Mouse (Mus musculus): ENCODE data around the gene Mrtfb.
"Not testable (repeated sequence)": the region's sequence is repeated elsewhere in the genome, so short reads cannot be mapped to it uniquely, and the experiment has no call there.

Gene Mrtfb

DNA sequence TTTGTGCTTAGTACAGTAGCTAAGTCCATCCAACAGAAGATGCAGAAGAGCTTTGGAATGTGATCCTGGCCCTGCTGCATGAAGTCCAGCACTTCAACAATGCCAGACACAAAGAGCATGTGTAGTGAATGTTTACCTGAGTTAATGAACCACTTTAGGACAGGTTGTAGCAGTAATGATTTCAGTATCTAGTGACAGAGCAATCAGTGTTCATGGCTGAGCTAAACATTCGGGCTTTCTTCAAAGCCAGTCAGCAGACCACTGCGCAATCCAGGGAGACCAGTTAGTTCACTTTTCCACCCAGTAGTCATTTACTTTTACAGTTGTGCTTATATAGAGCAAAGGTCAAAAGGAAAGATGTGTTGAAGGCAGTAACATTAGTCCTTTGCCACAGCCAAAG, 20.0 kb downstream of the Mrtfb start:
- no peak for DNase-seq (ENCODE audit: low read depth, low spot score)

DNA sequence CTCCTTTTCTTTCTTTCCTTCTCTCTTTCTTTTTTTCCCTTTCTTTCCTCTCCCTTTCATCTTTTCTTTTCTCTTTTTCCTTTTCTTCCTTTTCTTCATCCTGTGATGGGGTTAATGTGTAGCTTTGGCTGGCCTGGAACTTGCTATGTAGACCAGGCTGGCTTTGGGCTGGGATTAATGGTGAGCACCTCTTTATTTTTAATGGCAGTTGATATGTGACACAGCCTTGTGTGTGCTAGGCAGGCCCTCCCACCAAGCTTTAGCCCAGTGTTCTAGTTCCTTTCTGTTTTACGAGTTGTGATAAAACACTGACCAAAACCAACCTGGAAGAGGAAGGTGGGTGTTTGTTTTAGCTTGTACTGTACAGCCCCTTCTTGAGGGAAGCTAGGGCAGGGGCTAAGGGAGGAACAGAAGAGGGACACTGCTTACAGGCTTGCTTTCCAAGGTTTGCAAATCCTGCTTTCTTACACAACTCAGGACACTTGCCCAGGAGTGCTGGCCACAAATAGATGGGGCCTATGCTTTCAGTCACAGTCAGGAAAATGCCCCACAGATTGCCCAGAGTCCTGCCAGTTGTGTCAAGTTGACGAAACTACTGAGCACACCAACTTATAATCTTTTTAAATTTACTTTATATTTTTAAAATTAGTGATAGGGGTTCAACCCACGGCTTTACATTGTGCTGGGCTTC, 20.6 kb downstream of the Mrtfb start:
- peak; percentile 8 for DNase-seq (ENCODE audit: low read depth, low spot score)

DNA sequence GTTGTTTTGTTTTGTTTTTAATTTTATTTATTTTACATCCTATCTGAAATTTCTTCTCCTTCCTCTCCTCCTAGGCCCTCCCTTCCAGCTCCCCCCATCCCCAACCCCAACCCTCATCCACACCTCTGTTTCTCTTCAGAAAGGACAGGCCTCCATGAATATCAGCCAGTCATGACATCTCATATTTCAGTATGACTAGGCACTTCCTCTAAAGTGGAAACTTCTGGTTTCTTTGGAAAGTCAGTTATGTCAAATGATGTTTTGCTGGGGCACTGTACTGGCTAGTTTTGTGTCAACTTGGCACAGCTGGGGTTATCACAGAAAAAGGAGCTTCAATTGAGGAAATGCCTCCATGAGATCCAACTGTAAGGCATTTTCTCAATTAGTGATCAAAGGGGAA, 30.1 kb downstream of the Mrtfb start:
- DNase-seq (ENCODE audit: low read depth, low spot score): not testable (repeated sequence)

DNA sequence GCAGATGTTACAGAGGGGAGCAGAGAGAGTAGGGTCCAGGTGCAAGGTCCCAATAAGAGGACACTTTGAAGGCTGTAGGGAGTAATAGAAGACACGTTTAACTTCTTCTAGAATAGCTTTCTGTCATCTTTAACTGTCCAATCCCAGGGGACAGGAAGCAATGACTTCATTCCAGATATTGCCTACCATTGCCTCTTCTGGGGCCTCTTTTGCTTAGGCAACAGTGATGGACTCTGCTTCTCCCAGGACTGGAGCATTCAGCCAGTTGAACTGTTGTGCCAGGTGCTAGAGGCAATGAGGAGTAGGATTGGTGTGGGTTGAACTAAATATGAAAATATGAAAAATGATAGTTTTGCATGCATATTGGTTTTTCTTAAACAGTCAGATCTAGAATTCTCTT, 41.6 kb downstream of the Mrtfb start:
- DNase-seq (ENCODE audit: low read depth, low spot score): no peak

DNA sequence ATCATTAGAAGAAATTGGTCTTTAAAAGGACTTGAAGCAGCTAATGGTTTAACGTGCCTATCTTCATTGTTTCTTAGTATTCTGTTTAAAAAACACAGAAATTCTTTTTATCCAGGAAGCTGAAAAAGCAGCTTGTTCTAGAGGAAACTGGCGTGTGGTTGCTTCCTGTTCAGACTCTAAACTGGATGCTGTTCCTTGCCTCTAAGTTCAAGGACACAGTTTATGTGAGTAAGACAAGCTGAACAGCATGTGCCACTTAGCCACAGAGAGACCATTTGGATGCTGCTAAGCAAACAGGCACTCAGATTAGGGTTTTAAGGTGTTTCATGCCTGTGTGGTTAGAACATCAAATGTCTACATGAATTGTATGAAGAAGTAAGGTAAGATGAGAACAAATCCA, 42.7 kb downstream of the Mrtfb start:
- DNase-seq (ENCODE audit: low read depth, low spot score): no peak

DNA sequence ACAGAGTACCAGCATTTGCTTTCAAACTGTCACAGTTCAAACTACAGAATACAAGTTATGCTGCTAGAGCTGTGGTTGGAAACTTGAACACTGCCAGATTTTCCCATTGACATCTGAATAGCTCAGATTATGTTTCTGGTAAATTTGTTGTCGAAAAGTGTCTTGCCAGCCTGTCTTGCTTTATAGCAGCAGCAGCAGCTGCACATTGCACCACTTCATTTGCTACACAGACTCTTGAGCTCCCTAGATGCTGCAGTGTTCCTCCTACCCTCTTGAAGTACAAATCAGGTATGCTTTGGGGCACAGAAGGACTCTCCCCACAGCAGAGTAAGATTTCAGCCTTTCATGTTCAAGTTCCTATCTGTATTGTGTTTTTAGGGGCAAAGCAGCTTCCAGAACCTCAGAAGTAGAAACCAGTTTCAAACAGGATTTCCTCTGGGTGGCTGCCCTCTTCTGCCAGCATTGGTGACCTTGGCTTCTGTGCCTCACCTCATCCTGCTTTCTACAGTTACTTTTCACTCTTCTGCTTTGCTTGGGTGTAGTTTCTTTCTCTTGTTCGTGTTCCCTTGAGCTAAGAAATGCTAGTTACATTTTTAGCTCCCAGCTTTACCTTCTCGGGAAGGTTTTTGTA, 49.9 kb downstream of the Mrtfb start:
- no peak for DNase-seq (ENCODE audit: low read depth, low spot score)

DNA sequence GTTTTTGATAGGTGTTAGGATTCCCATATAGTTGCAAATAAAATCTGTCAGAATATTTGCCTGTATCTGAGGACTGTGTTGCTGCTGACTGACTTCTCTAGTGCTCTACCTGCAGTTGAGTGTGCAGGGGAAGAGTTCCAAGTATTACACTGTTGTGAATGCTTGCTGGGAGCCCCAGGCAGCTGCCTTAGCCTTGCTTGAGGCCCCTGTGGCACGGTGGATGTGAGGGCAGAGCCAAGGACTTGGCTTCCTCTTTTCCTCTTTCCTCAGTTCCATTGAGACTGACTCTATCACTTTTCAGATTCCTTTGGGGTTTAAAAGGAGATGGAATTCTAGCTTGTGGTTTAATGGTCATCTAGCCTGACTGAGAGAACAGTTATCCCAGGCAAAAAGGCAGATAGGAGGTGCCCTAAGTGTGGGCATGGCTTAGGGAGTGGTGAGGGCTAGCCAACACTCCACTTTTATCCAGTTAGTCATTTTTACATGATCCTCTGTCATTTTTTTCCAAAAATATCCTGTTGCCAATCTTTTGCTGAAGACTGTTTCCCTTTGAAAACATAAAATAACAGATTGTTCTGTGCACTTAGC, 53.9 kb downstream of the Mrtfb start:
- DNase-seq (ENCODE audit: low read depth, low spot score): no peak

DNA sequence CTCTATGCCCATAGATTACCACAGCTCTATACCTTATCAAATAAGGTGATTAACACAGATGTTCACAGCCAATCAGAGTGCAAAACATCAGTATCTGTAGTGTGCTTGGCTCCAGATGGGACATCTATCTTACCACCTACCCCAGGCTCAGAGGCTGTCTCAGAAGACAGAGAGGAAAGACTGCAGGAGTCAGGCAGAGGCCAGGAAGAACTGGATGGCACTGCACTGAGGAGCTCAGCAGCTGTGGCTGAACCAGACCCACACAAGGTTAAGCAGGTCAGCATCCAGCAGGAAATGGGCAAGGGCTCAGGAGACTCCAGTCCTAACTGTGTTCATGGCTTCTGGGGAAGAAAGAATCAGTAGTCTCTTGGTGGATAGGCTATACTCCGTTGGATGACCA, 55.1 kb downstream of the Mrtfb start:
- DNase-seq (ENCODE audit: low read depth, low spot score): no peak

DNA sequence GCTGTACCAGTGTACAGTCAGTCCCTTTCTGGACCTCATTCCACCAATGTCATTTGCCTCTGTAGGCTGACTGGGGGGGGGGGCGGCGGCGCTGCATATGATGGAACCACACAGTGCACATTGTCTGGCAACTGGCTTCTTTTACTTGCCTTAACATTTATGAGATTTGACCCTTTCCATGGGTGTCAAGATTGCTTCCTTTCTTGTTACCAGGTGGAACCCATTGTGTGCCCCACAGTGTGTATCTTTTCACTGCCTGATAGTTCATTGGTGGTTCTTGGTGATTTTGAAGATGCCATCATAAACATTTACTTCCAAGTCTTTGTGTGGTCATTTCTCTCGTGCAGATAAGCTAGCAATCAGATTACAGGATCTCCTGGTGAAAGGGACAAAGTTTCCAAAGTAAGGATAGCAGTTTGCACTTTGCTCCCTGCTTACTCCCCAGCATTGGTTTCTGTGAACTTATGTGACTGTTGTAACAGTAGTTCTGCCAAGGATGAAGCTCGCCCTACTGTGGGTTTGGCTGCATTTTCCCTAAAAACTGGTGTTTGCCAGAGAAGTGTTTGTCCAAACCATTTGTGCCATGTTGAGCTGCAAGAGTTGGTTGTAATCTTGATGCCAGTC, 56.9 kb downstream of the Mrtfb start:
- DNase-seq (ENCODE audit: low read depth, low spot score): no peak

DNA sequence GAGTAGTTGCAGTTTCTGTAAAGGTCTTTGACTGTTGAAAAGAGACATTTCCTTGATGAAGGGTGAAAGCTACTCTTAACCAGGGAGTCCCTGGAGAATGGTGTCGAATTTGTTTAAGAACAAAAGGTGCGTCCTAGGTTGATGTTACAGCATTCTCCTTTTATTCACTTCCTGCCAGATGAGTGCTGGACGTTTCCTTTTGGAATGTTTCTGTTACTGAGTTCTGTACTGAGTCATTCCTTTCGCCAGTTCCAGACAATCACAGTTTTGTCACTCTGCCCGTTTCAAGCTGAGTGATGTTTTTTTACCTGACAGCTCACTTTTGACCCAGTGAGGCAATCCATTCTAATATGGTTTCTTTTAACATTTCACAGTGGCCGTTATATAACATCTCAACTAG, 67.5 kb downstream of the Mrtfb start:
- no peak for DNase-seq (ENCODE audit: low read depth, low spot score)

DNA sequence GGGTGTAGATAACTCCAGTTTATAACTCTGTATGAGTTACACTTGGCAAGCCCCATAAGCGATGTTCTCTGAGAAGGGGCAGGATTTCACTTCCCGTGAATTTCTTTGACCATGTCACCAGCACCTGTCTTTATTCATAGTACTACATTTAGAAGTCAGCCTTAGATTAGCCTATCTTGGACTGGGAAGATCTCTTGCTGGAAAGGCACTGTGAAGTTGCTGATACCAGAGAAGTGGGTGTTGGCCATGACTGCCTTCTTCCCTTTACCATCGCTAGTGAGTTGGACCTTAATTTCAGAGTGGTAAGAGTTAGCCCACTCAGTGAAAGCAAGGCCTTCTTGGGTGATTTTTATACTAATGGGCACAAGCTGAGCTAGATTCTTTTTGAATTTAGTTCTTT, 70.3 kb downstream of the Mrtfb start:
- DNase-seq (ENCODE audit: low read depth, low spot score): no peak

DNA sequence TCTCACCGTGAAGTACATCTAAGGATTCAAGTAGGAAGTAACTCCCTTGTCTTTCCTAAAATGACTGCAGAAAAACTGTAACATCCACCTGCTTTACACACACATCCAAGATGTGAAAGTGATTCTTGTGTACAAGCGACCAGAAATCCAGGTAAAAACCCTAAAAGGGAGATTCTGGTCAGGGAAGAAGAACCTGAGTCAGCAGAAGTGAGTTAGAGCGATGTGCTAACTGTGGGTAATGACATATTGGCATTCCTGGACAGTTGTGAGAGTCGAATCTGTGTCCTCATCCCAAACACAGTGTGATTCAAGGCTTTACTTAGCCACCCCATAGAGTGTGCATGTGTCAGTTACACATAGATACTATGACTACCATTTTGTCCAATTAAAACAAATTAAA, 72.4 kb downstream of the Mrtfb start:
- DNase-seq (ENCODE audit: low read depth, low spot score): no peak

DNA sequence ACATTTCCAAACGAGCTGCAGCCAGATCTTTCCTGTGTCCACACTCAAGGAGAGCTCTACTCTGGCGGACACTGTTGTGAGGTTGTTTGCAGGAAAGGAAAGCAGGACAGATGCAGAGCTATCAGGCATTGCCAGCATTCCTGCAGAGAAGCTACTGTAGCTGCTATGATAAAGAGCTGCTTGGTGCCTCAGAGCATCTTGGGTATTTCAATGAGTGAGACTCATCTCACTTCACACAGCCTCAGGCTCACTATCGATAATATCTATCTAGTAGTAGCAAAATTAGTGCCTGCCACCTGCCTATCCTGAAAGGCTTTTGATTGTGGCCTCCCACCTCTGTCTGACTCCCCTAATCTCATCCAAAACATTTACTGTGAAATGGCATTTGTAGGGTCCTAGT, 73.4 kb downstream of the Mrtfb start:
- no peak for DNase-seq (ENCODE audit: low read depth, low spot score)

DNA sequence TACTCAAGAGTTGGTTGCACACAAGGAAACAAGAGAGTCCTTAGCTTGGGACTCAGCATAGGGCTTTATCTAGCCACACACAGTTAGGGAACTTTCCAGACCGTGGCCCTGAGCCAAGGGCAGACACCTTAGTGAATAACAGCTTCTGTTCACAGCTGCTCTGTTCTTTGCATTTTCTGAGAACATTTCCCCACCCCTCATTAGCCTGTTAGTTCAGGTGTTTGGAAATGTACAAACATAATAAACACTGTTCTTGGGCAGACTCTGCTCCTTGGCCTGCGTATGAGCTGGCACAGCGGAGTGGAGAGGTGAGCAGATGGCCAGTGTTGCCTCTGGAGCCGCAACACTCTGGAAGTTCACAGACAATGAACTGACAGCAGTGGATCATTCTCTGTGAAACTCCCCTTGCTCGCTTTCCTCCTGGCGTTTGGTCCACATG, 74.0 kb downstream of the Mrtfb start:
- no peak for DNase-seq (ENCODE audit: low read depth, low spot score)

DNA sequence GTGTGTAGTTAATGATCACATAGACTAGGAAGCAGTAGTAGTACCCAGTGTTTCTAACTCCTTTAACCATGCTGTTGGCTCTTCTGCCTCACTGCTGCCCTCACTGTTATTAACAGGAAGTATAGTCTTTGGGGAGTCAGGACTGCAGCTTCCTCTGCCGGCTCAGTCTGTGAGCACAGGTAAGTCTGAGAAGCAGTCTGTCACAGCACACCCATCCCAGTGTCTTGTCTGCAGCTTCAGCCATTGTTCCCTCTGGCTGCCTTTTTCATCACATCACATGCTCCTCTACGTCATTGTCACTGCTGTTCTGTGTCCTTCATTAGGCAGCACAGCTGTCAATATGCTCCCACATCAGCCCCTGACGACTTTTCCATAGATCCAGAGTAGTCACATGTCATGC, 75.6 kb downstream of the Mrtfb start:
- no peak for DNase-seq (ENCODE audit: low read depth, low spot score)

DNA sequence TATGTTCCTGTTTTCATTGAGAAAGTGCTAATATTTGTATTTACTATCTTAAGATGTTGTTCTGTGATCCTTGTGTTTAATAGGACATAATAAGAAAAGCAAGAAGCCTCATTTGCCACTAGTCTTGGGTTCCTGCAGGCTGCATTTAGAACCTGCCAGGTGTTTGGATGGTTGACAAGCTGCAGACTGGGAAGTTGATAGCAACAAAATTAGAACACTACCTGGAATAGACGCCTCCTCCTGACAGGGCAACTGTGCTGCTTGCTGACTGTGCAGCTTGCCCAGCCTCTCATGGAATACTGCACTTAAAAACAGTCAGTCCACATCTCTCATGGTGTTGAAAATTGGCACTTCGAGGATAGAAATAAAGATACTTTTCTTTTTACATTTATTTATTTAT, 76.3 kb downstream of the Mrtfb start:
- no peak for DNase-seq (ENCODE audit: low read depth, low spot score)

DNA sequence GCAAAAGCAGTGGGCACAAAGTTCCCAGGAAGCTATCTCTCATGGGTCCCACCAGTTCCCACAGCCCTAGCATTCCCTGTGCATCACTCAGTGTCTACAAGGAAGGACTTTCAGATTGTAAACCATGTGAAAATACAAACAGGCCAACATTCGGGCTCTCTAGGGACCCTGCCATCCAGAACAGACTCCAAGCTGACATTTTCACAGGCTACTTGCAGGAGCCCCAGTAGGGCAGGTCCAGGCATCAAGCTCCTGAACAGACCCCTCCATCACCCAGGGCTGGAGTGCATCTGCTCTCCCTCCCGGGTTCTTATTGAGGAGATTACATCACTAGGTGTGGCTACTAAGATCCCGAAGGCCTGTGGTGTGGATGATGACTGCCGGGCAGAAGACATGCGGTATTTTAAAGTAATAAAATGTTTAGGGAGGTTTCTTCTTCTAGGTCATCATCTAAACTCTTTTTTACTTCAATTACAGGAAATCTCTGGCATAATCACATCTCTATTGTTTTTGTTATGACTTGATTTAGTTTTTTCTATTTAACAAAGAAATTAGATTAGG, 77.6 kb downstream of the Mrtfb start:
- no peak for DNase-seq (ENCODE audit: low read depth, low spot score)

DNA sequence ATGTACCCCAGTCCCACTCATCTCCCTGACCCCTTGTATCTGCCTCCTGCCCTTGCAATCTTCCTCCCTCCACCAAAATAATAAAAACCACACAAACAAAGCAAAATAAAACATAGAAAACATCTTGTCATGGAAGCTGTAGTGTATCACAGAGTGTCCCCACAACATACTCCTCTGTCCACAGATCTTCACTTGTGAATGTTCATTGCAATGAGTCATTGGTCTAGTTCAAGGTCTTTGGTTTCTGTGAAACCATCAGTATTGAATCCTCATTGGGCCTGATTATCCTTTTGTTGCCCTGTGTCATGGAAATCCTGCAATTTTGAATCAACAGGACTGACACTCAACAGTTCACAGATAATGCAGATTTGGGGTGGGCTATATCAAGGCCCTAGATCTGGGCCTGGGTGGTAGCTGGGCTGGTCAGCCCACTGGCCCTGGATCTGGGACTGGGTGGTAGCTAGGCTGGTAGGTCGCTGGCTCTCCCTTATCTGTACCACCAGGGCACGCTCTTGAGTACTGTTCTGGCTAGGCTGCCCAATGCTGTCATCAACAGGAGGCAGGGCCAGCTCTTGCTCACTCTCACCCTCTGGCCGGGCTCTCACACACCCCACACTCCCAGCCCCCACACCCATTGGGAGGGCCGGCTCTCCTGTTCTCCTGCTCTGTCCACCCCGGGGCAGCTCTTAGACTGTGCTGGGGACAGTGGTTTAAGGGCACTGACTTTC, 80.4 kb downstream of the Mrtfb start:
- no peak for DNase-seq (ENCODE audit: low read depth, low spot score)

DNA sequence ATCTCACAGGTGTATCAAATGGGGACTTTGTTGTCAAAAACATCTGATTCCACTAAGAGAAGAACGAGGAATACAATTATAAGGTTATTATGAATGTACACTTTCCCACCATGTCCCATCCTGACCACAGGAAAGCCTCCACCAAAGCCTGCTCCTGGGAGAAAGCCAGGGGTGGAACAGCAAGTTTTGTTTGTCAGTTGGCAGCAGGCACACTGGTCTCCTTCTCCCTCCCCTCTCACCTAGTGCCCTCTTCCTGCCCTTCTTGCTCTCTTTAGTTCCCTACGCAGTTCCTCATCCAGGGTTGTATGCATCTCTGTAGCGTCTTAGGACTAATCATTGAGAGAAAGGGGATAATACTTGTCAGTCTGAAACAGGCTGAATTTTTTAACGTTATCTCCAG, 81.8 kb downstream of the Mrtfb start:
- no peak for DNase-seq (ENCODE audit: low read depth, low spot score)

DNA sequence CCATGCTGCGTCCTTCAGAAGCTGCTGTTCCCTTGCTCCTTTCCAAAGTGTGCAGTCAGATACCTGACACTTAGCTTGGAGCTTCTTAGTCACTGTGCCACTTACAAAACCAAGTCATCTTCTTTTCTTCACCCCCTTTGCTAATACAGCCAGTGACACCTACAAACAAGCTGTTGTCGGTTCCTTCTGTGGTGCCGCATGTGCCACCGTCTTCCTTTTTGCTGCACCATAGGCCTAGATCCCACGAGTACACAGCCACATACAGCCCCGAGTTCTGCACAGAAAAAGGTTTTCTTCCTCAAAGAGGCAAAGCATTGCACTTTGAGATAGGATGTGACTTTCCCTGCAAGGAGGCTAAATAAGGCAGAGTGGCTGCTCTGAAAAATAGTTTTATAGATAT, 83.2 kb downstream of the Mrtfb start:
- DNase-seq (ENCODE audit: low read depth, low spot score): no peak

DNA sequence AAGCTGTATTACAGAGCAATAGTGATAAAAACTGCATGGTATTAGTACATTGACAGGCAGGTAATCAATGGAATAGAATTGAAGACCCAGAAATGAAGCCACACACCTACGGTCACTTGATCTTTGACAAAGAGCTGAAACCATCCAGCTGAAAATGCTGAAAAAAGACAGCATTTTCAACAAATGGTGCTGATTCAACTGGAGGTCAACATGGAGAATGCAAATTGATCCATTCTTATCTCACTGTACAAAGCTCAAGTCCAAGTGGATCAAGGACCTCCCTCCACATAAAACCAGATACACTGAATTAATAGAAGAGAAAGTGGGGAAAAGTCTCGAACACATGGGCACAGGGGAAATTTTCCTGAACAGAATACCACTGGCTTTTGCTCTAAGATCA, 89.5 kb downstream of the Mrtfb start:
- DNase-seq (ENCODE audit: low read depth, low spot score): not testable (repeated sequence)

DNA sequence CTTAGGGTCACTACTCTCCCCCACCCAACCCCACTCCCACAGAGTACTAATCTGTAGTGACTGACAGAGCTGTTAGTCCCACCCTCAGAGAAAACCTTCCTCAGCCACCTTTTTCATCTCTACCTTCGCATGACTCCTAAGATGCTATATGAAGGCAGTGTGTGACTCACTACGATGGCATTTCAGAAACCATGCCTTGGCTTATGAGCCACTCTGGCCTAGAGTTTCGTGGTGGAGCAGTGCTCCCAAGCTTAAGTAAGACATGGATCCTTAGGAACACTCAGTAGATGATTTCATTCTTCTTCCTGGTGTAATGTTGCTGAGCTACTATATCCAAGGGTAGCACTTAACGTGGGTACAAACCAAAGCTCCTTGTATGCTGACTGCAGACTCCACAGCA, 94.4 kb downstream of the Mrtfb start:
- DNase-seq (ENCODE audit: low read depth, low spot score): no peak

Data from forelimb bud, embryonic 11.5 days (tissue).